Mouse (Mus musculus): ENCODE measurements around the gene Lbx2. TPM values are rescaled to one million over a fixed set of nuclear protein-coding genes. Genes with fewer than 3 reads are reported as not detected.
A peak's percentile ranks its signal among the peaks of the same experiment; 100 is the strongest.

The Lbx2 gene
- polyA plus RNA-seq, 1 experiment from 2014 or later, result 0.84 TPM

- ATAC-seq (ENCODE audit: insufficient read depth), result 0 out of 2 replicates have a peak, but pooled peaks have one; percentile 7
- no peak overlapping the region for H3K9ac ChIP-seq
Observed at GRCm38 (mm10) chr6:83070311-83071219, 15.6 kb upstream of the Lbx2 start.

GRCm38 (mm10) chr6:83071220-83071619 lies 14.9 kb upstream of the Lbx2 start:
- Histone ChIP-seq H3K4me2 (peak overlapping the region; percentile 20; the same call in 1 of the 2 replicates), H3K27me3 (ENCODE audit: insufficient read depth, low read length) (peaks cover 94% of the 10 kb centered on the region), H3K36me3 (ENCODE audit: insufficient read depth) (no peaks in the 10 kb centered on the region), H3K27ac (ENCODE audit: low read depth) (no peak overlapping the region), H3K4me3 (ENCODE audit: low read depth, low read length) (peak overlapping the region; percentile 15; the same call in 1 of the 2 replicates), H3K9ac (no peak overlapping the region), H3K9me3 (ENCODE audit: low read depth, low read length) (no peaks in the 10 kb centered on the region), H3K4me1 (ENCODE audit: insufficient read depth) (no peaks in the 10 kb centered on the region)
- no peak for TF ChIP-seq CTCF (IDR thresholded peaks at IDR 0.05; ENCODE audit: low read depth)
- WGBS, result 1% methylated on average over 24 of the region's 24 CpGs
- ATAC-seq (ENCODE audit: insufficient read depth) (peak; percentile 47; the same call in 1 of the 2 replicates), DNase-seq (no peak)

More at GRCm38 (mm10) chr6:83070311-83071219, 15.6 kb upstream of the Lbx2 start:
- 2% methylated on average over 55 of the region's 58 CpGs for WGBS
- Histone ChIP-seq H3K36me3 (ENCODE audit: insufficient read depth) (no peaks in the 10 kb centered on the region), H3K4me2 (peak overlapping the region; percentile 36), H3K27me3 (ENCODE audit: insufficient read depth, low read length) (peaks cover 94% of the 10 kb centered on the region), H3K4me3 (ENCODE audit: low read depth, low read length) (peak overlapping the region; percentile 17; the same call in 1 of the 2 replicates), H3K4me1 (ENCODE audit: insufficient read depth) (no peaks in the 10 kb centered on the region), H3K9me3 (ENCODE audit: low read depth, low read length) (no peaks in the 10 kb centered on the region), H3K27ac (ENCODE audit: low read depth) (no peak overlapping the region)
- TF ChIP-seq CTCF (IDR thresholded peaks at IDR 0.05; ENCODE audit: low read depth), result no peak
- peak; percentile 31 for DNase-seq

GRCm38 (mm10) chr6:83074979-83075378 lies 11.2 kb upstream of the Lbx2 start:
- H3K4me3 ChIP-seq (ENCODE audit: low read depth, low read length), result no peak overlapping the region
- no peak overlapping the region for H3K27ac ChIP-seq (ENCODE audit: low read depth)
- peaks cover 5% of the 10 kb centered on the region; the same call in 1 of the 2 replicates for H3K4me1 ChIP-seq (ENCODE audit: insufficient read depth)
- no peak overlapping the region for H3K9ac ChIP-seq
- DNase-seq (no peak), ATAC-seq (ENCODE audit: insufficient read depth) (no peak)
- H3K36me3 ChIP-seq (ENCODE audit: insufficient read depth), result peaks cover 2% of the 10 kb centered on the region
- H3K27me3 ChIP-seq (ENCODE audit: insufficient read depth, low read length), result peaks cover 67% of the 10 kb centered on the region
- 5% methylated on average over 2 of the region's 2 CpGs for WGBS
- 0 out of 2 replicates have a peak, but pooled peaks have one; percentile 8 for TF ChIP-seq CTCF (IDR thresholded peaks at IDR 0.05; ENCODE audit: low read depth)
- H3K4me2 ChIP-seq, result no peak overlapping the region
- no peaks in the 10 kb centered on the region for H3K9me3 ChIP-seq (ENCODE audit: low read depth, low read length)

- H3K9me3 ChIP-seq (ENCODE audit: low read depth, low read length), result no peaks in the 10 kb centered on the region
- H3K27me3 ChIP-seq (ENCODE audit: insufficient read depth, low read length), result peaks cover 43% of the 10 kb centered on the region
- peak within 1 kb of the TSS; percentile 68 for H3K27ac ChIP-seq (ENCODE audit: low read depth)
- no peak for TF ChIP-seq CTCF (IDR thresholded peaks at IDR 0.05; ENCODE audit: low read depth)
- whole genome bisulfite sequencing, result under 1% methylated on average over 54 of the region's 54 CpGs
- H3K4me2 ChIP-seq, result peak within 1 kb of the TSS; percentile 98
- H3K9ac ChIP-seq, result peak within 1 kb of the TSS; percentile 70
- peak within 1 kb of the TSS; percentile 78 for H3K4me3 ChIP-seq (ENCODE audit: low read depth, low read length)
- ATAC-seq (ENCODE audit: insufficient read depth), result peak; percentile 78
- DNase-seq, result peak; percentile 25
- peaks cover 25% of the 10 kb centered on the region for H3K36me3 ChIP-seq (ENCODE audit: insufficient read depth)
- H3K4me1 ChIP-seq (ENCODE audit: insufficient read depth), result peaks cover 5% of the 10 kb centered on the region; the same call in 1 of the 2 replicates
Observed at GRCm38 (mm10) chr6:83077630-83078323, 8.4 kb upstream of the Lbx2 start, which contains the start of gene Pcgf1. Gene Pcgf1, plus strand, starts transcription at chr6:83077869.

- ATAC-seq (ENCODE audit: insufficient read depth), result peak; percentile 92
- H3K36me3 ChIP-seq (ENCODE audit: insufficient read depth), result peaks cover 26% of the 10 kb centered on the region
- H3K9me3 ChIP-seq (ENCODE audit: low read depth, low read length), result no peaks in the 10 kb centered on the region
- peaks cover 5% of the 10 kb centered on the region; the same call in 1 of the 2 replicates for H3K4me1 ChIP-seq (ENCODE audit: insufficient read depth)
- peak overlapping the region; percentile 68 for H3K27ac ChIP-seq (ENCODE audit: low read depth)
- H3K9ac ChIP-seq, result peak overlapping the region; percentile 70
- TF ChIP-seq CTCF (IDR thresholded peaks at IDR 0.05; ENCODE audit: low read depth), result peak; percentile 71
- H3K27me3 ChIP-seq (ENCODE audit: insufficient read depth, low read length), result peaks cover 48% of the 10 kb centered on the region
- H3K4me3 ChIP-seq (ENCODE audit: low read depth, low read length), result peak overlapping the region; percentile 78
- peak overlapping the region; percentile 98 for H3K4me2 ChIP-seq
- under 1% methylated on average over 46 of the region's 46 CpGs for WGBS
- peak; percentile 99 for DNase-seq
Observed at GRCm38 (mm10) chr6:83078324-83078858, 7.8 kb upstream of the Lbx2 start.

GRCm38 (mm10) chr6:83080210-83080609 lies 6.0 kb upstream of the Lbx2 start:
- Histone ChIP-seq H3K9ac (no peak overlapping the region), H3K27ac (ENCODE audit: low read depth) (no peak overlapping the region), H3K4me1 (ENCODE audit: insufficient read depth) (peaks cover 5% of the 10 kb centered on the region; the same call in 1 of the 2 replicates), H3K4me2 (no peak overlapping the region), H3K4me3 (ENCODE audit: low read depth, low read length) (no peak overlapping the region), H3K27me3 (ENCODE audit: insufficient read depth, low read length) (peaks cover 49% of the 10 kb centered on the region), H3K9me3 (ENCODE audit: low read depth, low read length) (no peaks in the 10 kb centered on the region), H3K36me3 (ENCODE audit: insufficient read depth) (peaks cover 26% of the 10 kb centered on the region)
- WGBS, result 81% methylated on average over 5 of the region's 5 CpGs
- TF ChIP-seq CTCF (IDR thresholded peaks at IDR 0.05; ENCODE audit: low read depth), result no peak
- ATAC-seq (ENCODE audit: insufficient read depth) (no peak), DNase-seq (no peak)

All from lung, embryonic 14.5 days (tissue).